Mouse (Mus musculus) embryonic fibroblast, embryonic 13.5 days (primary cell): ENCODE measurements at regions not wholly inside any gene's neighbourhood (a gene's known extent, or its start where the extent isn't known, plus 50 kb on each side); places are given as distances from the start of the nearest gene placed in this dataset.

Source experiments
- CTCF ChIP-seq: IDR thresholded peaks from 2 replicates; pipeline ENCODE4 v1.5.1; 2011; ENCODE audit warnings: mild to moderate bottlenecking, control low read depth, low read length, moderate library complexity, borderline replicate concordance; ENCODE audit not compliant: insufficient read depth
- POLR2A ChIP-seq: IDR thresholded peaks from 2 replicates; pipeline ENCODE4 v1.6.1; 2011; ENCODE audit warnings: low read depth, mild to moderate bottlenecking, control low read depth, low read length, moderate library complexity

- no peak for TF ChIP-seq CTCF
- TF ChIP-seq POLR2A: no peak
Measured at GRCm38 (mm10) chr13:84753751-84754500, 435.3 kb upstream of the Ccnh start.
